In the genomic region with DNA sequence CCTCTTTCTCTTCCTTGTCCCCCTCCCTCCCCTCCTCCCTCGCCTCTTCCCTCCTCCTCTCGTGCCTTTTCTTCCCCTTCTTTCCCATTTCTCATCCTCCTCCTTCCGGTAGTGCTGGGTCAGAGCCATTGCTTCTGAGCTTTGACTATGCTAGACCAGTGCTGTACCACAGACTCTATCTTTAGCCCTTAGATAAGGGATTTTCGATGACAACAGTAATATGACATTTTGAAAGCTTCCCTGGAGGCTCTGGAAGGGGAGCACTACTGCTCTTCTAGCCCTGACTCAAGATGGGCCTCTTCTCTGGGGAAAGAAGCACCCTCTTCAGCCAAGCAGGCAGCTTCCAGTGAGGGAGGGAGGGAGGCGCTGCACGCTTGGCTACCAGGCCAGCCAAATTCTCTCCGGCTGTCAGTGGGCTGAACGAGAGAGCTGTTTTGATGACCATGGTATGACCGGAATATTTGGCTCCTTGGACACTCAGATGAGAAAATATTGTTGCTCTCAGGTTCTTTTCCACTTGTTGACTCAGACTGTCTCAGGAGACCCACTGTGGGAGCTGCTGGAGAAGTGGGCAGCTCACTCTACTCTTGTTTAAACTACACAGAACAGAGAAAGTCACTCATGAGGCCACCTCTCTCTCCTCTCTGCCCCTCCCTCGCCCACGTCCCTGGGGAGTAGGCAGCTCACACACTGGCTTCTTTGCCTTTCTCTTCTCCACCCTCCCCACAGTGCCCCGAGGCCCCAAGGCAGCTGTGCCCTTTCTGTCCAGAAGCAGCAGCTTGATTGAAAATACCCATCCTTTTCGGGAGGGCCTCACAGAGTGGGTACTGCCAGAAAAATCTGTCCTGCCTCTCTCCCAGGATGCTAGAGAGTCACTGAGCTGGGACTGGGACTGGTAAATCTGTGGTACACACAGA, we compare ENCODE assay signal across 12 mouse cellular contexts. TPM values are rescaled to one million over a fixed set of nuclear protein-coding genes. Genes with fewer than 3 reads are reported as not detected.
A peak's percentile ranks its signal among the peaks of the same experiment; 100 is the strongest.
DNase-seq lines count a peak whose midpoint lies in the region; ATAC-seq and TF ChIP-seq lines count a peak whose summit lies in the region.
"Had no signal": no experiment of that assay in that cellular context is flagged by ENCODE, and none has a peak within 500 bp of the region (broad histone marks: within the 10 kb centered on the region; RNA-seq: fewer than 3 reads in every experiment).

No protein-coding gene starts in this region.

- H3K4me2 ChIP-seq in kidney, embryonic 16.5 days (replicated peaks; ENCODE audit: low read depth, low read length) = no peak overlapping the region
- no peak overlapping the region for H3K4me2 ChIP-seq in hindbrain, embryonic 16.5 days (ENCODE audit: low read length)
- H3K4me2 ChIP-seq: liver, embryonic 12.5 days; stomach, embryonic 15.5 days had no signal

- intact Hi-C loops in heart, adult 2 months (cut with DNase I) = loop anchor here (2.0 kb wide), 1 partner anchor 14 kb away; no protein-coding TSS in a partner anchor

- WGBS in kidney, embryonic 16.5 days = 35% methylated on average over 13 of the region's 13 CpGs
- WGBS in heart, adult 2 months = 32% methylated on average over 13 of the region's 13 CpGs
- WGBS in hindbrain, embryonic 16.5 days = 45% methylated on average over 13 of the region's 13 CpGs
- 81% methylated on average over 13 of the region's 13 CpGs for WGBS in thymus, adult 2 months

- no peaks in the 10 kb centered on the region for H3K27me3 ChIP-seq in kidney, embryonic 16.5 days (ENCODE audit: insufficient read depth, low read length)
- no peaks in the 10 kb centered on the region for H3K27me3 ChIP-seq in MEL (ENCODE audit: control insufficient read depth in 1 of 2, insufficient read depth in 2 of 2, low read length in 2 of 2)
- H3K27me3 ChIP-seq in heart, adult 2 months (ENCODE audit: control insufficient read depth, insufficient read depth, low read length) = no peaks in the 10 kb centered on the region
- H3K27me3 ChIP-seq in hindbrain, embryonic 16.5 days (replicated peaks; ENCODE audit: control insufficient read depth, insufficient read depth, low read length) = no peaks in the 10 kb centered on the region
- no peaks in the 10 kb centered on the region for H3K27me3 ChIP-seq in thymus, adult 2 months (ENCODE audit: control insufficient read depth, insufficient read depth, low read length)
- H3K27me3 ChIP-seq: liver, embryonic 12.5 days; stomach, embryonic 15.5 days had no signal

- H3K79me2 ChIP-seq in MEL (ENCODE audit: control insufficient read depth, insufficient read depth, low read length, poor library complexity) = no peaks in the 10 kb centered on the region
- H3K79me2 ChIP-seq in heart, adult 2 months (replicated peaks; ENCODE audit: control insufficient read depth, insufficient read depth, low read length) = no peaks in the 10 kb centered on the region

- TF ChIP-seq CTCF in MEL (IDR thresholded peaks at IDR 0.05 in 2 of 3, conservative IDR thresholded peaks at IDR 0.05 in 1 of 3; ENCODE audit: control insufficient read depth in 1 of 3, insufficient read depth in 1 of 3, low read depth in 2 of 3, low read length in 3 of 3, poor library complexity in 1 of 3, severe bottlenecking in 1 of 3) = no peak
- TF ChIP-seq CTCF in heart, adult 2 months (IDR thresholded peaks at IDR 0.05) = 0 out of 2 replicates have a peak, but pooled peaks have one; percentile 20
- TF ChIP-seq CTCF in thymus, adult 2 months (IDR thresholded peaks at IDR 0.05; ENCODE audit: borderline replicate concordance, control insufficient read depth, extremely low read depth, insufficient read depth, low read length, poor library complexity) = no peak

- no peaks in the 10 kb centered on the region for H3K36me3 ChIP-seq in kidney, embryonic 16.5 days (ENCODE audit: insufficient read depth, low read length)
- 0 out of 4 replicates have a peak, but pooled peaks cover 0 to 6% of the 10 kb centered on the region in 2 experiments for H3K36me3 ChIP-seq in MEL (ENCODE audit: control insufficient read depth in 1 of 2, insufficient read depth in 2 of 2, low read length in 2 of 2)
- H3K36me3 ChIP-seq in heart, adult 2 months (ENCODE audit: control insufficient read depth, insufficient read depth, low read length) = no peaks in the 10 kb centered on the region
- no peaks in the 10 kb centered on the region for H3K36me3 ChIP-seq in hindbrain, embryonic 16.5 days (ENCODE audit: control insufficient read depth, insufficient read depth, low read length)
- no peaks in the 10 kb centered on the region for H3K36me3 ChIP-seq in thymus, adult 2 months (ENCODE audit: control insufficient read depth, insufficient read depth, low read length)
- H3K36me3 ChIP-seq: liver, embryonic 12.5 days; stomach, embryonic 15.5 days had no signal

- H3K27ac ChIP-seq in kidney, embryonic 16.5 days (ENCODE audit: low read length) = 0 out of 2 replicates have a peak overlapping the region, but pooled peaks have one; percentile 25
- no peak overlapping the region for H3K27ac ChIP-seq in MEL (ENCODE audit: control insufficient read depth, low read depth, low read length)
- H3K27ac ChIP-seq in heart, adult 2 months = peak overlapping the region; percentile 42; the same call in 1 of the 2 replicates
- peak overlapping the region; percentile 23 for H3K27ac ChIP-seq in hindbrain, embryonic 16.5 days (ENCODE audit: low read depth, low read length)
- H3K27ac ChIP-seq in thymus, adult 2 months (ENCODE audit: control insufficient read depth, insufficient read depth, low read length) = no peak overlapping the region
- H3K27ac ChIP-seq: liver, embryonic 12.5 days; stomach, embryonic 15.5 days had no signal

- H3K9ac ChIP-seq in kidney, embryonic 16.5 days (replicated peaks; ENCODE audit: low read length) = 0 out of 2 replicates have a peak overlapping the region, but pooled peaks have one; percentile 22
- no peak overlapping the region for H3K9ac ChIP-seq in MEL (ENCODE audit: control insufficient read depth, low read depth, low read length, poor library complexity, severe bottlenecking)
- H3K9ac ChIP-seq in heart, adult 2 months (ENCODE audit: low read depth, low read length) = no peak overlapping the region
- 0 out of 2 replicates have a peak overlapping the region, but pooled peaks have one; percentile 6 for H3K9ac ChIP-seq in hindbrain, embryonic 16.5 days (ENCODE audit: low read depth, low read length)
- H3K9ac ChIP-seq: liver, embryonic 12.5 days; stomach, embryonic 15.5 days had no signal

- no peak for TF ChIP-seq RAD21 in MEL (IDR thresholded peaks at IDR 0.05; ENCODE audit: low read depth, low read length)

- no peak overlapping the region for H3K4me3 ChIP-seq in kidney, embryonic 16.5 days (ENCODE audit: low read length)
- H3K4me3 ChIP-seq in MEL (ENCODE audit: control insufficient read depth in 1 of 2, insufficient read depth in 1 of 2, low read depth in 2 of 2, low read length in 2 of 2) = no peak overlapping the region
- H3K4me3 ChIP-seq in heart, adult 2 months = no peak overlapping the region
- no peak overlapping the region for H3K4me3 ChIP-seq in hindbrain, embryonic 16.5 days (ENCODE audit: low read length)
- no peak overlapping the region for H3K4me3 ChIP-seq in thymus, adult 2 months (ENCODE audit: control insufficient read depth, insufficient read depth, low read length)
- H3K4me3 ChIP-seq: liver, embryonic 12.5 days; stomach, embryonic 15.5 days had no signal

- no peaks in the 10 kb centered on the region for H3K9me3 ChIP-seq in kidney, embryonic 16.5 days (ENCODE audit: low read length)
- no peaks in the 10 kb centered on the region for H3K9me3 ChIP-seq in MEL (replicated peaks; ENCODE audit: insufficient read depth, low read length)
- no peaks in the 10 kb centered on the region for H3K9me3 ChIP-seq in hindbrain, embryonic 16.5 days (ENCODE audit: control insufficient read depth, low read length)
- H3K9me3 ChIP-seq: liver, embryonic 12.5 days; stomach, embryonic 15.5 days had no signal

- TF ChIP-seq EP300 in MEL (IDR thresholded peaks at IDR 0.05; ENCODE audit: low read depth in 1 of 2, low read length in 2 of 2) = no peak
- TF ChIP-seq EP300 in heart, adult 2 months (IDR thresholded peaks at IDR 0.05; ENCODE audit: insufficient read depth, low read depth, low read length) = no peak

- ATAC-seq in kidney, embryonic 16.5 days (ENCODE audit: low FRiP score, low TSS enrichment) = 0 out of 2 replicates have a peak, but pooled peaks have one; percentile 9
- ATAC-seq in hindbrain, embryonic 16.5 days = no peak
- ATAC-seq: liver, embryonic 12.5 days had no signal

- H3K4me1 ChIP-seq in kidney, embryonic 16.5 days (ENCODE audit: insufficient read depth, low read length) = peaks cover 20% of the 10 kb centered on the region
- H3K4me1 ChIP-seq in MEL (ENCODE audit: control insufficient read depth in 1 of 2, insufficient read depth in 2 of 2, low read length in 2 of 2) = peaks cover 0 to 10% of the 10 kb centered on the region in 2 experiments; a peak in 2 of 4 replicates
- H3K4me1 ChIP-seq in heart, adult 2 months (ENCODE audit: control insufficient read depth, insufficient read depth, low read length) = peaks cover 5% of the 10 kb centered on the region
- H3K4me1 ChIP-seq in hindbrain, embryonic 16.5 days (ENCODE audit: control insufficient read depth, insufficient read depth, low read depth, low read length) = peaks cover 6% of the 10 kb centered on the region
- peaks cover 17% of the 10 kb centered on the region for H3K4me1 ChIP-seq in thymus, adult 2 months (replicated peaks; ENCODE audit: control insufficient read depth, insufficient read depth, low read length)

- no peak for DNase-seq in kidney, postnatal 25 days
- peak; percentile 11 for DNase-seq in MEL (ENCODE audit: low read depth, low spot score)
- peak in 1 of 2 experiments; percentile 69 for DNase-seq in heart, adult 2 months
- DNase-seq in thymus, adult 18-20 months = no peak
- no peak for DNase-seq in adrenal gland, adult 8-10 months
- no peak for DNase-seq in thymus, adult 2 months
- DNase-seq: kidney, adult 9 months had no signal

- TF ChIP-seq POLR2A in MEL (IDR thresholded peaks at IDR 0.05; ENCODE audit: control insufficient read depth in 1 of 2, insufficient read depth in 1 of 2, low read depth in 1 of 2, low read length in 2 of 2, poor library complexity in 1 of 2) = no peak
- TF ChIP-seq POLR2A in heart, adult 2 months (IDR thresholded peaks at IDR 0.05; ENCODE audit: insufficient read depth, low read depth, low read length) = no peak
- TF ChIP-seq POLR2A in thymus, adult 2 months (IDR thresholded peaks at IDR 0.05; ENCODE audit: control insufficient read depth, extremely low read depth, insufficient read depth, low read length, poor library complexity) = no peak

RNA-seq across cellular contexts. Expression of a gene that starts 28.4 kb away (rescaled TPM):
- 74.1 and 81.3 TPM in 2 replicates for polyA plus RNA-seq in kidney, embryonic 16.5 days (2015; fragmentation: Nextera tagmentation; extraction: Ambion mirVana)
- 2.0 and 2.3 TPM in 2 replicates for total RNA-seq in MEL (2012; rRNA removed)
- 10 to 100 TPM in 1 of 2 experiments, not detected in 1; 21.0 TPM for polyA plus RNA-seq in MEL (2012; ENCODE audit: insufficient read depth in 1 of 2, insufficient read length in 2 of 2, low read depth in 1 of 2, low replicate concordance in 2 of 2, missing spikeins in 1 of 2)
- total RNA-seq in heart, adult 2 months (2021) = 100 to 1,000 TPM in 1 of 2 experiments, 10 to 100 TPM in 1; 56.4 to 156 TPM
- polyA plus RNA-seq in heart, adult 2 months (2012; rRNA removed) = 30.4 and 37.3 TPM in 2 replicates
- polyA plus RNA-seq in hindbrain, embryonic 16.5 days (2015; fragmentation: Nextera tagmentation; extraction: Ambion mirVana) = 138 and 184 TPM in 2 replicates
- 10 to 100 TPM; 17.3 to 29.4 (median 24.6) TPM for total RNA-seq in adrenal gland, adult 8-10 months (2022)
- 28.4 and 31.1 TPM in 2 replicates for polyA plus RNA-seq in thymus, adult 2 months (2012; rRNA removed)

RNA-seq across cellular contexts. Expression of a gene that starts 29.9 kb away (rescaled TPM):
- polyA plus RNA-seq in kidney, embryonic 16.5 days (2015; fragmentation: Nextera tagmentation; extraction: Ambion mirVana) = 597 and 625 TPM in 2 replicates
- total RNA-seq in MEL (2012; rRNA removed) = 312 and 367 TPM in 2 replicates
- 100 to 1,000 TPM; 326 to 556 TPM for polyA plus RNA-seq in MEL (2012; ENCODE audit: insufficient read depth in 1 of 2, insufficient read length in 2 of 2, low read depth in 1 of 2, low replicate concordance in 2 of 2, missing spikeins in 1 of 2)
- total RNA-seq in heart, adult 2 months (2021) = 10 to 100 TPM; 64.5 to 84.9 TPM
- 84.5 and 104 TPM in 2 replicates for polyA plus RNA-seq in heart, adult 2 months (2012; rRNA removed)
- polyA plus RNA-seq in hindbrain, embryonic 16.5 days (2015; fragmentation: Nextera tagmentation; extraction: Ambion mirVana) = 356 and 408 TPM in 2 replicates
- 100 to 1,000 TPM in 3 of 4 experiments, 10 to 100 TPM in 1; 89.9 to 176 (median 144) TPM for total RNA-seq in adrenal gland, adult 8-10 months (2022)
- polyA plus RNA-seq in thymus, adult 2 months (2012; rRNA removed) = 544 TPM in 2 replicates

RNA-seq across cellular contexts. Expression of a gene that starts 51.6 kb away (rescaled TPM):
- polyA plus RNA-seq in kidney, embryonic 16.5 days (2015; fragmentation: Nextera tagmentation; extraction: Ambion mirVana) = 0.12 and 0.26 TPM in 2 replicates
- total RNA-seq in MEL (2012; rRNA removed) = 5.4 and 9.5 TPM in 2 replicates
- polyA plus RNA-seq in MEL (2012; ENCODE audit: insufficient read depth in 1 of 2, insufficient read length in 2 of 2, low read depth in 1 of 2, low replicate concordance in 2 of 2, missing spikeins in 1 of 2) = 1 to 10 TPM in 1 of 2 experiments, not detected in 1; 7.0 TPM
- total RNA-seq in heart, adult 2 months (2021) = under 1 TPM in 1 of 2 experiments, not detected in 1; 0.70 TPM
- polyA plus RNA-seq in heart, adult 2 months (2012; rRNA removed) = 0.23 and 0.38 TPM in 2 replicates
- 0.06 and 0.26 TPM in 2 replicates for polyA plus RNA-seq in hindbrain, embryonic 16.5 days (2015; fragmentation: Nextera tagmentation; extraction: Ambion mirVana)
- total RNA-seq in adrenal gland, adult 8-10 months (2022) = under 1 TPM; 0.15 to 0.87 (median 0.39) TPM
- polyA plus RNA-seq in thymus, adult 2 months (2012; rRNA removed) = 8.3 and 8.9 TPM in 2 replicates
- polyA plus RNA-seq: neural tube, embryonic 14.5 days had no signal

RNA-seq across cellular contexts. Expression of a gene that starts 54.6 kb away (rescaled TPM):
- polyA plus RNA-seq in kidney, embryonic 16.5 days (2015; fragmentation: Nextera tagmentation; extraction: Ambion mirVana) = 106 and 121 TPM in 2 replicates
- total RNA-seq in MEL (2012; rRNA removed) = 14.4 and 17.1 TPM in 2 replicates
- polyA plus RNA-seq in MEL (2012; ENCODE audit: insufficient read depth in 1 of 2, insufficient read length in 2 of 2, low read depth in 1 of 2, low replicate concordance in 2 of 2, missing spikeins in 1 of 2) = 100 to 1,000 TPM in 1 of 2 experiments, 10 to 100 TPM in 1; 49.3 to 290 TPM
- total RNA-seq in heart, adult 2 months (2021) = 10 to 100 TPM; 29.5 to 32.5 TPM
- 41.6 and 50.5 TPM in 2 replicates for polyA plus RNA-seq in heart, adult 2 months (2012; rRNA removed)
- 71.8 and 89.7 TPM in 2 replicates for polyA plus RNA-seq in hindbrain, embryonic 16.5 days (2015; fragmentation: Nextera tagmentation; extraction: Ambion mirVana)
- 10 to 100 TPM; 57.3 to 84.7 (median 68.7) TPM for total RNA-seq in adrenal gland, adult 8-10 months (2022)
- 196 TPM in 2 replicates for polyA plus RNA-seq in thymus, adult 2 months (2012; rRNA removed)

Comparison
In these comparisons a context has a peak if more than half of its experiments do, and no peak if none do; other contexts are left out.
1. H3K27ac ChIP-seq: peak in kidney, embryonic 16.5 days (single experiment), heart, adult 2 months (single experiment) and hindbrain, embryonic 16.5 days (single experiment); none in MEL (single experiment) and thymus, adult 2 months (single experiment).
2. H3K9ac ChIP-seq: peak in kidney, embryonic 16.5 days (single experiment) and hindbrain, embryonic 16.5 days (single experiment); none in MEL (single experiment) and heart, adult 2 months (single experiment).